27 mouse cellular contexts compared by ENCODE assay signal in genomic region chr1:70964016-70964415, GRCm38 (mm10).
"Had no signal": no experiment of that assay in that cellular context is flagged by ENCODE, and none has a peak within 500 bp of the region (broad histone marks: within the 10 kb centered on the region; RNA-seq: fewer than 3 reads in every experiment).

No protein-coding gene starts in this region.

- H3K4me2 ChIP-seq: heart, embryonic 11.5 days; heart, embryonic 13.5 days; heart, embryonic 15.5 days; hindbrain, embryonic 13.5 days; hindbrain, embryonic 15.5 days; kidney, embryonic 15.5 days; limb, embryonic 12.5 days; liver, embryonic 11.5 days; liver, embryonic 13.5 days had no signal

- DNase-seq: gastrocnemius, postnatal 14 days; gastrocnemius, postnatal 36 days; heart, adult 11 months; heart, adult 2 months; heart, postnatal 14 days; heart, postnatal 36 days; kidney, adult 11 months; kidney, adult 2 months; kidney, adult 9 months; kidney, postnatal 14 days; kidney, postnatal 36 days; layer of hippocampus, adult 9-11 months; layer of hippocampus, postnatal 36 days; liver; liver, embryonic 13.5 days had no signal

- ATAC-seq: hindbrain, postnatal 0 days; intestine, embryonic 16.5 days had no signal

- H3K9ac ChIP-seq: heart, embryonic 13.5 days; heart, embryonic 15.5 days; hindbrain, embryonic 13.5 days; hindbrain, embryonic 15.5 days; kidney, embryonic 15.5 days; limb, embryonic 12.5 days; liver, embryonic 13.5 days had no signal

- H3K9me3 ChIP-seq: heart, embryonic 13.5 days; heart, embryonic 15.5 days; hindbrain, embryonic 13.5 days; hindbrain, embryonic 15.5 days; kidney, embryonic 15.5 days; limb, embryonic 10.5 days; limb, embryonic 12.5 days; liver, embryonic 13.5 days had no signal

- H3K27ac ChIP-seq: heart, adult 2 months; heart, embryonic 13.5 days; heart, embryonic 15.5 days; hindbrain, embryonic 13.5 days; hindbrain, embryonic 15.5 days; hindbrain, postnatal 0 days; kidney, embryonic 15.5 days; kidney, postnatal 0 days; limb, embryonic 10.5 days; limb, embryonic 12.5 days; liver, embryonic 13.5 days had no signal

- H3K4me1 ChIP-seq: heart, embryonic 13.5 days; heart, embryonic 15.5 days; hindbrain, embryonic 13.5 days; hindbrain, embryonic 15.5 days; kidney, embryonic 15.5 days; limb, embryonic 10.5 days; limb, embryonic 12.5 days; liver, embryonic 13.5 days had no signal

- H3K27me3 ChIP-seq: heart, embryonic 13.5 days; heart, embryonic 15.5 days; hindbrain, embryonic 13.5 days; hindbrain, embryonic 15.5 days; kidney, embryonic 15.5 days; limb, embryonic 12.5 days; liver, embryonic 13.5 days had no signal

- H3K36me3 ChIP-seq: heart, embryonic 13.5 days; heart, embryonic 15.5 days; hindbrain, embryonic 13.5 days; hindbrain, embryonic 15.5 days; kidney, embryonic 15.5 days; limb, embryonic 10.5 days; limb, embryonic 12.5 days; liver, embryonic 13.5 days had no signal

- H3K4me3 ChIP-seq: heart, adult 2 months; heart, embryonic 13.5 days; heart, embryonic 15.5 days; hindbrain, embryonic 13.5 days; hindbrain, embryonic 15.5 days; kidney, embryonic 15.5 days; limb, embryonic 10.5 days; limb, embryonic 12.5 days; liver, embryonic 13.5 days had no signal
